Mouse (Mus musculus) kidney, embryonic 16.5 days (tissue): ENCODE data around the gene Crmp1. TPM values are rescaled to one million over a fixed set of nuclear protein-coding genes. Genes with fewer than 3 reads are reported as not detected.
A peak's percentile ranks its signal among the peaks of the same experiment; 100 is the strongest.

Experiments used
- ATAC-seq: fragments of 200-750 bp; cut with Nextera tagmentation; 2 replicates; pipeline ENCODE4 v1.8.0; 2017; ENCODE audit warnings: moderate TSS enrichment; ENCODE audit not compliant: low FRiP score, low TSS enrichment
- H3K27ac ChIP-seq: fragments of 300-500 bp; sonication (generic); 2 replicates; pipeline ENCODE4 v1.5.1; 2014; ENCODE audit warnings: low read length
- H3K27me3 ChIP-seq: fragments of 300-500 bp; sonication (generic); 2 replicates; pipeline ENCODE4 v1.6.1; 2014; ENCODE audit warnings: low read length, control low read depth, mixed read lengths; ENCODE audit not compliant: insufficient read depth
- H3K36me3 ChIP-seq: fragments of 300-500 bp; sonication (generic); 2 replicates; pipeline ENCODE4 v1.6.1; 2014; ENCODE audit warnings: low read length, control low read depth, mixed read lengths; ENCODE audit not compliant: insufficient read depth
- H3K4me1 ChIP-seq: fragments of 300-500 bp; sonication (generic); 2 replicates; pipeline ENCODE4 v1.6.1; 2014; ENCODE audit warnings: low read length, control low read depth, mixed read lengths; ENCODE audit not compliant: insufficient read depth
- H3K4me2 ChIP-seq: fragments of 300-500 bp; sonication (generic); replicated peaks from 2 replicates; pipeline ENCODE4 v1.6.1; 2014; ENCODE audit warnings: low read depth, low read length
- H3K4me3 ChIP-seq: fragments of 300-500 bp; sonication (generic); 2 replicates; pipeline ENCODE4 v1.5.1; 2014; ENCODE audit warnings: mild to moderate bottlenecking, low read length
- H3K9ac ChIP-seq: fragments of 300-500 bp; sonication (generic); replicated peaks from 2 replicates; pipeline ENCODE4 v1.6.1; 2014; ENCODE audit warnings: low read length
- H3K9me3 ChIP-seq: fragments of 300-500 bp; sonication (generic); 2 replicates; pipeline ENCODE4 v1.6.1; 2016; ENCODE audit warnings: low read length, control low read depth
- WGBS: fragments of 180-500 bp; shearing (Covaris S2); extraction: QIAGEN DNeasy Blood & Tissue Kit; methylation state at CpG from one replicate; pipeline ENCODE4 v1.1.7; 2014; 5-methylcytosine and 5-hydroxymethylcytosine counted together
- polyA plus RNA-seq: library from polyadenylated mRNA; unstranded; fragments of >200 nt; fragmentation: Nextera tagmentation; extraction: Ambion mirVana; gene quantifications from 2 replicates; pipeline ENCODE4 v1.2.1, GENCODE M21; 2015

Gene Crmp1
- polyA plus RNA-seq, 1 experiment from 2014 or later: 9.8 TPM

DNA sequence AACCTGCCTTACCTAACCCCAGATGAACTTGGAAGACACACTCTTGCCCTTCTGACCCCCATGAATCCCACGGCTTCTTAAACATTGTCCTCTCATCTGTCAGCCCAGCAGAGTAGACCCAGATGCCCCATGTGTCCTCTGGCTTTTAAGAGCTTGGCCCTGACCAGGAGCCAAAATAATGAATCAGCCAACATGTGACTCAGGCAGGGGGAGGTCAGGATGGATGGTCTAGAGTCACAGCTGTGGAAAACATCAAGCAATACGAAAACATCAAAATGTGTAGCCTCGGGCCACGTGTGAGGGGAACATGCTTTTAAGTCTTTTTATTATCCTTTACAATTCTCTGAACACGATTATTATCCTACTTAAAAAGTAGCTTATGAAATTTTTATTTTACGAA is 22.1 kb downstream of the Crmp1 start:
- Histone ChIP-seq H3K27ac (no peak overlapping the region), H3K4me1 (no peaks in the 10 kb centered on the region), H3K27me3 (no peaks in the 10 kb centered on the region), H3K9me3 (no peaks in the 10 kb centered on the region), H3K36me3 (no peaks in the 10 kb centered on the region), H3K4me3 (no peak overlapping the region), H3K4me2 (no peak overlapping the region), H3K9ac (no peak overlapping the region)
- ATAC-seq: no peak
- 52% methylated on average over 6 of the region's 6 CpGs for WGBS

DNA sequence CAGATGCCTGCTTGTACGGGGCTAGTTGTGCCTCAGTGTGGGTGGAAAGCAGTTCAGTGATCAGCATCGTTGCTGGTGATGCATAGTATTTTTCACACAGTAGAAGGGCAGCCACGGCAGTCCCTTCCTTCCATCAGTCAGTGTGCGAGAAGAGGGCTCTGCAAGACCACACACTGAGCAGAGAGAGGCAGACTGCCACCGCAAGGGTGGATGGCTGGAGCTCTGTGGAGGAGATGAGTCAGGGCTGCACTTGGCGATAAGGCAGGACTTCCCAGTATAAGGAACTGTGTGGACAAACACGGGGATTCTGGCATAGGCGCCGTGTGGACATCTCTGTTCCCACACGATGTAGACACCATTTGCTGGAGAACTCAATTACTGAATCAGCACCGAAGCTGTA is 39.3 kb downstream of the Crmp1 start:
- Histone ChIP-seq H3K9me3 (no peaks in the 10 kb centered on the region), H3K4me1 (no peaks in the 10 kb centered on the region), H3K4me3 (no peak overlapping the region), H3K27me3 (no peaks in the 10 kb centered on the region), H3K36me3 (no peaks in the 10 kb centered on the region), H3K27ac (no peak overlapping the region), H3K4me2 (no peak overlapping the region), H3K9ac (no peak overlapping the region)
- no peak for ATAC-seq
- 87% methylated on average over 11 of the region's 11 CpGs for WGBS

GRCm38 (mm10) chr5:37288374-37288773 is 46.6 kb downstream of the Crmp1 start:
- Histone ChIP-seq H3K9me3 (no peaks in the 10 kb centered on the region), H3K4me2 (no peak overlapping the region), H3K4me3 (no peak overlapping the region), H3K27me3 (no peaks in the 10 kb centered on the region), H3K36me3 (no peaks in the 10 kb centered on the region), H3K4me1 (no peaks in the 10 kb centered on the region), H3K27ac (no peak overlapping the region), H3K9ac (no peak overlapping the region)
- ATAC-seq: 0 out of 2 replicates have a peak, but pooled peaks have one; percentile 47
- WGBS: 76% methylated on average over 3 of the region's 3 CpGs

DNA sequence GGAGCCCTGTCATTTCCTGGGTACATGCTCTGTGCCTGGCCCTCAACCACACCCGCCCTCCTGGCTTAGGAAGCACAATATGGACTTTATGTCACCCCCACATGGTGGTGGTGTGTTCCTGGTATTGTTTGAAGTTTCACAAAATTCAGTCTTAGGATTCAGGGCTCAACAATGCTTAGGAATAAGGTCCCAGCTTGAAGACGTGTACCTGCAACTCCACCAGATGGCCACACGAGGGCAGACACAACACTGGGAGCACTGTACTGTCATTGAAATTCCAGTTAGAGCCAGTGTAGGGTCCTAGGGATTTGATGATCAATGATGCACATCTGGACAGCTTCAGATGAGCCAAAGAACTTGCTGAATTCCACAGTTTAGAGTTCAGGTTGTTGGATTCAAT is 47.5 kb downstream of the Crmp1 start:
- Histone ChIP-seq H3K27me3 (no peaks in the 10 kb centered on the region), H3K4me2 (no peak overlapping the region), H3K36me3 (no peaks in the 10 kb centered on the region), H3K4me3 (no peak overlapping the region), H3K4me1 (no peaks in the 10 kb centered on the region), H3K27ac (no peak overlapping the region), H3K9me3 (no peaks in the 10 kb centered on the region), H3K9ac (no peak overlapping the region)
- no peak for ATAC-seq
- 21% methylated on average over 3 of the region's 3 CpGs for WGBS

DNA sequence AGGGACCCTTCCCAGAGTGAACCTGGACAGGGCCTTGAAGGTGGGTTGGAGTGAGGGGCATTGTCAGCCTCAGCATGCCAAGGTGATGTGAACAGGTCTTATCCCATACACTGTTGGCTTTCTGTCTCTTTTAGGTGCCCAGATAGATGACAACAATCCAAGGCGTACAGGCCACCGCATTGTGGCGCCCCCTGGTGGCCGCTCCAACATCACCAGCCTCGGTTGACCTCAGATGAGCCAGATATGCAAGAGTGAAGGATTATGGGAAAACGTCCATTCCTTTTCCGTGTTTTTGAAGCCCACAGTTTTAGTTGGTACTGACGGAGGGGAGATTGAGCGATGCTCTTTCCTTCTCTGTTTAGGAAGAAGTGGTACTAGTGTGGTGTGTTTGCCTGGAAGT is 49.2 kb downstream of the Crmp1 start:
- H3K4me2 ChIP-seq: no peak overlapping the region
- H3K27ac ChIP-seq: no peak overlapping the region
- H3K9me3 ChIP-seq: no peaks in the 10 kb centered on the region
- 72% methylated on average over 9 of the region's 9 CpGs for WGBS
- H3K36me3 ChIP-seq: no peaks in the 10 kb centered on the region
- H3K27me3 ChIP-seq: no peaks in the 10 kb centered on the region
- no peak overlapping the region for H3K4me3 ChIP-seq
- H3K4me1 ChIP-seq: no peaks in the 10 kb centered on the region
- no peak overlapping the region for H3K9ac ChIP-seq
- ATAC-seq: no peak

DNA sequence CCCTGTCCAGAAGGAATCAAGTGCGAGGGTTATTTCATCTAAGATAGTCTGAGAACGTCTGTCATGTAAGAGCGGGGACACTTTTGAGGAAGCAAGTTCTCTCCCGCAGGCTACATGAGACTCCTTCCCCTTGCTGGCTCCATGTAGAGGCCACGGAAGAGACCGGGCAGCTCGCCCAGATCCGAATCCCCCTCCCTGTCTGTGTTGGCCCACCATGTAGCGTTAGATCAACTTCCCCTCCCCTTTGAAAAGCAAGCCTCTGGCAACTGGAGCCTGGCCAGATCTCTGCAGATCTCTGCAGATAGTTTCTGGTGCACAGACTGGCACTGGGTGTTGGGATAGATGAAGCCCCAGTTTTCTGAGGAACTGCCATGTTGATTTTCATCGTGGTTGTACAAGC is 55.0 kb downstream of the Crmp1 start:
- ATAC-seq: no peak
- 69% methylated on average over 10 of the region's 10 CpGs for WGBS
- H3K27ac ChIP-seq: no peak overlapping the region

GRCm38 (mm10) chr5:37298370-37298769 is 56.6 kb downstream of the Crmp1 start:
- 21% methylated on average over 7 of the region's 7 CpGs for WGBS
- no peak overlapping the region for H3K9ac ChIP-seq
- no peak for ATAC-seq

More for the DNA sequence above, 55.0 kb downstream of the Crmp1 start:
- Histone ChIP-seq H3K36me3 (0 out of 2 replicates have a peak, but pooled peaks cover 6% of the 10 kb centered on the region), H3K4me3 (no peak overlapping the region), H3K27me3 (no peaks in the 10 kb centered on the region), H3K4me2 (no peak overlapping the region), H3K9ac (no peak overlapping the region), H3K4me1 (no peaks in the 10 kb centered on the region), H3K9me3 (no peaks in the 10 kb centered on the region)

DNA sequence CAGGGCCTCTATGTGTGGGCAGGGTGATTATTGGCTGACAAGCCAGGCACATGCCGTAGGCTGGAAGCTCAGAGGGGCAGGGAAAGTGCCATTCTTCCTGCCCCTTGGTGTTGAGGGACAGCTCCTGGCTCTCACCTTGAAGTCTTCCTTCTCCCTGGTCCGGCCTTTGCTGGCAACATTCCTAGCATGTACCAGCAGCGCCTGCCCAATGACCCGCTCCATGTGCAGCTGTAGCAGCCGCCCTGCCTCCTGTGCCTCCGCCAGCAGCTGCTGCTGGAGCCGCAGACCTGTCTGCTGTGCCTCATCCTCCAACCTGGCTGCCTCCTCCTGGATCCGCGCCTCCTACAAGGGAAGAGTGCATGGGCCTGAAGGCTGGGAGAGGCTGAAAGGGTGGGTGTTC is 68.3 kb downstream of the Crmp1 start:
- Histone ChIP-seq H3K27me3 (no peaks in the 10 kb centered on the region), H3K36me3 (peaks cover 22% of the 10 kb centered on the region), H3K9me3 (peaks cover 3% of the 10 kb centered on the region; the same call in 1 of the 2 replicates), H3K27ac (no peak overlapping the region), H3K4me1 (no peaks in the 10 kb centered on the region), H3K4me2 (no peak overlapping the region), H3K9ac (no peak overlapping the region), H3K4me3 (no peak overlapping the region)
- WGBS: 79% methylated on average over 9 of the region's 9 CpGs
- no peak for ATAC-seq

More at GRCm38 (mm10) chr5:37298370-37298769, 56.6 kb downstream of the Crmp1 start:
- Histone ChIP-seq H3K4me1 (no peaks in the 10 kb centered on the region), H3K9me3 (no peaks in the 10 kb centered on the region), H3K27me3 (no peaks in the 10 kb centered on the region), H3K27ac (no peak overlapping the region), H3K4me2 (no peak overlapping the region), H3K4me3 (no peak overlapping the region), H3K36me3 (0 out of 2 replicates have a peak, but pooled peaks cover 6% of the 10 kb centered on the region)

DNA sequence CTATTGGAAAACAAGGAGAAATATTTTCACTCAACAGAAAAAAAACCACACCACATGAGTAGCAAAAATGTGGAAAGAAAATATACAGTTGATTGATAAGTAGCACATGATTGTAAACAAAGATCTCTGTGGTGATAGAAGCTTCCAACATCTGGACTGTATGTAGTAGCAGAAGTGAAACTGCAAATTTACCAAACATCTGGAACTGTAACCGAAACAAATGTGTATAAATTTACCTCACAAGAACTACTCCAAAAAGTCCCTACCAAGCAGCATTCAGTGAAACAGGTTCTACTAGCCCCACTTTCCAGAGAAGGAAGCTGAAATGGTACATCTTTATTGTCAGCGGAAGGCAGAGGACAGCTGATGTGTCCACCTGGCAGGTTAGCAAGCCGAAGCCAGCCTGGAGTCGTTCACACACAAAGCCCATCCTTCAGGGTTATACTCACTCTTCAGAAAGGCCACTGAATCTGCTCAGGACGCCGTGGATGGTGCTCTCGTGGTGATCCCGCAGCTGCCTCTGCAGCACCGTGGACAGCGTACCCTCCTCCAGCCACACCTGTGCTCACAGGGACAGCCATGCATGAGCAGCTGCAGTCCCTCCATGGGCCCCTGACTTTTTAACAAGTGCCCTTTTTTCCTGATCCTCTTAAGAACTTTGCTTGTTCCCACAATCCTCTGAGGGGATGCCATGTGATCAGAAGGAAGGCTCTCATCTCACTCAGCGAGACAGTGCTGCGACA is 71.4 kb downstream of the Crmp1 start:
- no peak for ATAC-seq
- Histone ChIP-seq H3K9me3 (peaks cover 8% of the 10 kb centered on the region; the same call in 1 of the 2 replicates), H3K4me2 (no peak overlapping the region), H3K27me3 (no peaks in the 10 kb centered on the region), H3K36me3 (peaks cover 49% of the 10 kb centered on the region), H3K27ac (no peak overlapping the region), H3K4me1 (no peaks in the 10 kb centered on the region), H3K4me3 (no peak overlapping the region), H3K9ac (no peak overlapping the region)
- 89% methylated on average over 12 of the region's 12 CpGs for WGBS

DNA sequence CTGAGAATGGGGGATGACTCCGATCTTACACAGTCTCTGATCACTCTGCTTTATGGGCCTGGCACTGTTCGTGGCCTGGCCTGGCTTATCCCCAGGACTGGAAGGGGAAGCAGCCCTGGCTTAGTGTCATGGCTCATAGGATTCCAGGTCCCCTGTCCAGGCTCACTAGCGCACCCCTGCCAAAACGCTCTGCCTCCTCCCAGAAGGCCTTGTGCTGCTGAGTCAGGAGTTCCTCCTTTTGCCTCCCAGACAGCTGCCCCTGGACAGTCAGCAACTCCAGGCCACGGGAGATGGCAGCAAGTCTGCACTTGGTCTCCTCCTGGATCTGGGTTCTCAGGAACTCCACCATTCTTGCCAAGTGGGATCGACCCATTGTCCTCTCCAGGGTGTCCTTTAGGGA is 77.0 kb downstream of the Crmp1 start:
- no peaks in the 10 kb centered on the region for H3K4me1 ChIP-seq
- ATAC-seq: no peak
- H3K36me3 ChIP-seq: peaks cover 74% of the 10 kb centered on the region
- no peak overlapping the region for H3K27ac ChIP-seq
- no peaks in the 10 kb centered on the region for H3K27me3 ChIP-seq
- no peak overlapping the region for H3K9ac ChIP-seq
- no peak overlapping the region for H3K4me2 ChIP-seq
- H3K9me3 ChIP-seq: peaks cover 8% of the 10 kb centered on the region; the same call in 1 of the 2 replicates
- WGBS: 92% methylated on average over 6 of the region's 6 CpGs
- H3K4me3 ChIP-seq: no peak overlapping the region
